Mouse (Mus musculus) midbrain, embryonic 13.5 days (tissue): Measurements from ENCODE around the gene Aplp2. TPM values are rescaled to one million over a fixed set of nuclear protein-coding genes. Genes with fewer than 3 reads are reported as not detected.

Experiments used
- ATAC-seq: fragments of 200-750 bp; cut with Nextera tagmentation; 2 replicates; pipeline ENCODE4 v1.8.0; 2017; ENCODE audit warnings: mild to moderate bottlenecking, moderate TSS enrichment, moderate library complexity
- H3K27ac ChIP-seq: fragments of 300-500 bp; sonication (generic); 2 replicates; pipeline ENCODE4 v1.5.1; 2015; ENCODE audit warnings: inconsistent platforms, mild to moderate bottlenecking, moderate library complexity
- H3K27me3 ChIP-seq: fragments of 300-500 bp; sonication (generic); 2 replicates; pipeline ENCODE4 v1.6.1; 2015; ENCODE audit warnings: mild to moderate bottlenecking, inconsistent platforms
- H3K36me3 ChIP-seq: fragments of 300-500 bp; sonication (generic); 2 replicates; pipeline ENCODE4 v1.6.1; 2015; ENCODE audit warnings: mild to moderate bottlenecking, inconsistent platforms
- H3K4me1 ChIP-seq: fragments of 300-500 bp; sonication (generic); replicated peaks from 2 replicates; pipeline ENCODE4 v1.6.1; 2015; ENCODE audit warnings: inconsistent platforms
- H3K4me2 ChIP-seq: fragments of 300-500 bp; sonication (generic); replicated peaks from 2 replicates; pipeline ENCODE4 v1.6.1; 2015; ENCODE audit warnings: moderate library complexity, mild to moderate bottlenecking, inconsistent platforms
- H3K4me3 ChIP-seq: fragments of 300-500 bp; sonication (generic); replicated peaks from 2 replicates; pipeline ENCODE4 v1.5.1; 2015; ENCODE audit warnings: mild to moderate bottlenecking, inconsistent platforms
- H3K9ac ChIP-seq: fragments of 300-500 bp; sonication (generic); replicated peaks from 2 replicates; pipeline ENCODE4 v1.6.1; 2015; ENCODE audit warnings: mild to moderate bottlenecking, inconsistent platforms
- H3K9me3 ChIP-seq: fragments of 300-500 bp; sonication (generic); 2 replicates; pipeline ENCODE4 v1.6.1; 2016; ENCODE audit warnings: mild to moderate bottlenecking, inconsistent platforms
- WGBS: fragments of 180-500 bp; shearing (Covaris S2); methylation state at CpG from one replicate; pipeline ENCODE4 v1.1.7; 2015; 5-methylcytosine and 5-hydroxymethylcytosine counted together
- polyA plus RNA-seq: library from polyadenylated mRNA; unstranded; fragments of >200 nt; fragmentation: Nextera tagmentation; extraction: Ambion mirVana; gene quantifications from 2 replicates; pipeline ENCODE4 v1.2.1, GENCODE M21; 2015

Aplp2 gene
- polyA plus RNA-seq, 1 experiment from 2014 or later = 270 TPM

DNA sequence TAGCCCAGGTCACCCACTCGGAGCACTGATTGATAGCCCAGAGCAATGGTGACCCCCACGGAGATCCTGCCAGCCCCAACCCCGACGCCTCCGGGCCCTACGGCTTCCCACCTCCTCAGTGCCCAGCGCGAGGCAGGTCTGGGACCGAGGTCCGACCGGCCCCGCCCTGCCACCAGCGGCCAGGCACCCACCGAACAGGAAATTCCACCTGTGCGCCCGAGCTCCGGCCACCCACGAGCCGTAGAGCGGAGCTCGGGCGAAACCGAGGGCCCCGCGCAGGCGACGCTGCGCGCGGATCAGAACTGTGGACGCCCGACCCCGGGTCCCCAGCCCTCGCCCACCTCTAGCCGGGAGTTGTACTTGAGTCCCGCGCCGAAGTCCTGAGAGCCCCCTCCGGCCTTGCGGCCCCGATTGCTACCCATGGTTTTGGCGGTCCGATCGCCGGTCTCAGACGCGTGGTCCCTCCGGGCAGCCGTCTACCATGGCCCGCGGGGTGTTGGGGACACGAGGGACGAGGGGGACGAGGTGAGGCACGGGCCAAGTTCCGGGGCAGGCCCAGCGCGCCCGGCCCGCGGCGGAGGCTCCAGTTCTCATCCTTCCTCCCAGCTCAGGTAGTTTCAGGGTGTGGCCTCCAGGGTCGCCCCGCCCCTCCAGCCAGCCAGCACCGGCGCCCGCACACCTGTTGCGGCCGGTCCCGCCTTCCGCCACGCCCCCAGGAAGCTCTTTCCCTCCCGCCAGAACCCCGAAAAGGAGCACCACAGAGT, 80.2 kb downstream of the Aplp2 start, which contains the start of gene St14:
TSS of gene St14 (minus strand) at position 649 of the 764 bp plus-strand sequence.
- H3K9ac ChIP-seq = peak within 1 kb of the TSS; percentile 45
- H3K4me3 ChIP-seq = peak within 1 kb of the TSS; percentile 45
- peak; percentile 57 for ATAC-seq
- no peaks in the 10 kb centered on the region for H3K36me3 ChIP-seq
- no peak within 1 kb of the TSS for H3K27ac ChIP-seq
- 1% methylated on average over 70 of the region's 74 CpGs for WGBS
- H3K27me3 ChIP-seq = peaks cover 70% of the 10 kb centered on the region
- H3K9me3 ChIP-seq = no peaks in the 10 kb centered on the region
- H3K4me2 ChIP-seq = peak within 1 kb of the TSS; percentile 84
- peaks cover 16% of the 10 kb centered on the region for H3K4me1 ChIP-seq

DNA sequence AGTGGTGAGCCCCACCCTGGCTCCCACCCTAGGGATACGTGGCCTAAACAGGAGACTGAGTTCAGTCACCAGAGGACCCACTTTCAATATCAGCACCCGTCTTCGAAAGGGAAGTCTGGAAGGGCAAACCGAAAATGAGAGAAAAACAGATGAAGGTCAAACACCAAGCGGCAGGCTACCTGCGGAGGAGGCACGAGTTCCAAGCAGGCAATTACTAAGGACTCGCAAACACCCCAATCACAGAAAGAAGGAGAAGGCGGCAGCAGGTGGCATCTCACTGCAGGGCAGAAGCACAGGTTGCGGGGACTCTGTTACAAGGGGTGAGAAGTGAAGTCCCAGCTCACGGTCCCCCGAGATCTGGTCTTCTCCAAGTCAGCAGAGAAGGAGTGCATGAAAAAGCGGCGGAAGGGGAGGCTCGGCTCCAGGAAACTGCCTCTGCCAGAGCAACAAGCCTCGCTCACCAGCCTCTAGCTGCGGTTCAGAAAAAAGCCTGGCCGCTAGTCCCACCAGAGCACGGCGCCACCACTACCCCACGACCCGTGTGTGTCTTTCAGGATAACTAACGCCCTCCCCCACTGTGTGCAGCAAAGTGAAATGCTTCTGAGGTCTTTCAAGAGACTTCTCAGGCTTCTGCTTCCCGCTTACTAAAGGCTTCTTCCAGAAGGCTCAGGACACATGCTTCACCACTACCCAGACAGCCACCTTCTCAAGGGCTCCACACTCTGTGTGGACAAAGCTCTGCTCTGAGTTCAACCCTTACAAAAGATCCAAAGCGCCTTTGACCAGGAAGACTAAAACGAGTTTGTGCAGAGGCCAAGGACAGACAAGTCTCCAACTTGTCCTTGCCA, 81.0 kb downstream of the Aplp2 start:
- WGBS = 15% methylated on average over 26 of the region's 26 CpGs
- no peaks in the 10 kb centered on the region for H3K9me3 ChIP-seq
- H3K4me2 ChIP-seq = peak overlapping the region; percentile 84
- H3K4me1 ChIP-seq = peaks cover 16% of the 10 kb centered on the region
- H3K27ac ChIP-seq = no peak overlapping the region
- H3K4me3 ChIP-seq = peak overlapping the region; percentile 45
- peaks cover 70% of the 10 kb centered on the region for H3K27me3 ChIP-seq
- H3K9ac ChIP-seq = peak overlapping the region; percentile 45
- ATAC-seq = peak; percentile 13; the same call in 1 of the 2 replicates
- no peaks in the 10 kb centered on the region for H3K36me3 ChIP-seq

DNA sequence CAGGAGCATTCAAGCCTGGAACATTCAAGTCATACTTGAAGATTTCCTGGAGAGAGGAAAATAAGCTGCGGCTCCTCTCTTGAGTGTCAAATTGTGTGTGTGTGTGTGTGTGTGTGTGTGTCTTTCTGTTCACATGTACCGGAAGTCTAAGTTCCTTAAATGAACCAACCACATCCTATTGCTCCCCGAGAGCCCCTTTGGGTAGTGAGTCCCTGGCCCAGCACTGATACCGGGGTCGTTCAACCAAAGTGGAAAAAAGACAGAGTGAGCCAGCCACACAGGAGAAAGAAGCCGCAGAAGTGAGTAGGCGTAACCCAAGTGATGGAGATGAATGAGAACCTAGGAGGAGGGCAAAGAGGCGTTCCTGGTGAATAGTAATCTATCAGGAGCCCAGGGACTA, 81.7 kb downstream of the Aplp2 start:
- no peak overlapping the region for H3K9ac ChIP-seq
- no peaks in the 10 kb centered on the region for H3K36me3 ChIP-seq
- H3K4me1 ChIP-seq = peaks cover 16% of the 10 kb centered on the region
- WGBS = 77% methylated on average over 8 of the region's 8 CpGs
- no peak overlapping the region for H3K4me3 ChIP-seq
- no peak for ATAC-seq
- peaks cover 67% of the 10 kb centered on the region for H3K27me3 ChIP-seq
- H3K4me2 ChIP-seq = no peak overlapping the region
- no peak overlapping the region for H3K27ac ChIP-seq
- H3K9me3 ChIP-seq = no peaks in the 10 kb centered on the region

DNA sequence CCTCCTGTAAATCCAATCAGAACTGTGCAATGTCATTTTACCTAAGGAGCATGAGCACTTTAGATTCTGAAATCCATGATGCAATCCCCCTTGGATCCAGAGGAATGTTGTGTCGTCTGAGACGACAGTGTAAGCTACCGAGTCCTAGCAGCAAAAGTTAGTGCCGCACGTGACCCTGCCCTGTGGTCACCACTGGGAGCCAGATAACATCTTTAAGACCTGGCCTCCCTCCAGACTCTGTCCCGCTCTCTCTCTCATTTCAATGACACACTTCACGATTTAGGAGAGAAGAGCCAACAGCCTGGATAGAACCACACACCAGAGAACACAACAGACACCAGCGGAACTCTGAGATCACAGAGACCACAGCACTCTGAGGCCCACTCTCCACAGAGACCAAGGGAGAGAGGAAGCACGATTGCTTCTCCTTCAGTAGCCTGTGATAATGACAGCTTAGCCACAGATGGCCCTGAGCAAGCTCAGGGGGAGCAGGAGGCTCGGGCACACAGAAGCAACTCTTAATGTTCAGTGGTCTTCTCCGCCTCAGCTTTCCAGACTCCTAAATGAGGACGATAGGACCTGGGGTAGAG, 83.6 kb downstream of the Aplp2 start:
- Histone ChIP-seq H3K4me3 (no peak overlapping the region), H3K27me3 (peaks cover 48% of the 10 kb centered on the region), H3K27ac (no peak overlapping the region), H3K36me3 (no peaks in the 10 kb centered on the region), H3K9me3 (no peaks in the 10 kb centered on the region), H3K9ac (no peak overlapping the region), H3K4me2 (no peak overlapping the region), H3K4me1 (peaks cover 16% of the 10 kb centered on the region)
- ATAC-seq = no peak
- WGBS = 90% methylated on average over 12 of the region's 12 CpGs

DNA sequence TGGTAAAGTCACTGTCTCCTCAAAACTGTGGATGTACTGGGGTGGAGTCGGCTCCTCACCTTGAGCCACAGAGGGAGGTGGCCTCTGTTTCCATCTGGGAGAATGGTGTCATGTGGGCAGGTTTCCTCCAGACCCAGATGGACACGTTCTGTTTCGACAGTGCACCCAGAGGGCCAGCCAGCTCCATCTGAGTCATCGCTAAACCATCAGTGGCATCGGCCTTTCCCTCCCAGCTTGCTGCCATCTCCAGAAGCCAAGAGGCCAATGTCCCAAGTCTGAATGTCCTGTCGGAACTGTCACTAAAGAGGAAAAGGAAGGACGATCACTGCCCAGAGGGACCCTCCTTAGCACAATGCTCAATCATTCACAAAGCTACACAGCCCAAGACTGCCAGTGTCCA, 85.5 kb downstream of the Aplp2 start:
- Histone ChIP-seq H3K27me3 (peaks cover 29% of the 10 kb centered on the region), H3K36me3 (no peaks in the 10 kb centered on the region), H3K4me3 (no peak overlapping the region), H3K4me1 (peaks cover 13% of the 10 kb centered on the region), H3K9ac (no peak overlapping the region), H3K27ac (no peak overlapping the region), H3K4me2 (no peak overlapping the region), H3K9me3 (no peaks in the 10 kb centered on the region)
- WGBS = 88% methylated on average over 7 of the region's 7 CpGs
- ATAC-seq = no peak

DNA sequence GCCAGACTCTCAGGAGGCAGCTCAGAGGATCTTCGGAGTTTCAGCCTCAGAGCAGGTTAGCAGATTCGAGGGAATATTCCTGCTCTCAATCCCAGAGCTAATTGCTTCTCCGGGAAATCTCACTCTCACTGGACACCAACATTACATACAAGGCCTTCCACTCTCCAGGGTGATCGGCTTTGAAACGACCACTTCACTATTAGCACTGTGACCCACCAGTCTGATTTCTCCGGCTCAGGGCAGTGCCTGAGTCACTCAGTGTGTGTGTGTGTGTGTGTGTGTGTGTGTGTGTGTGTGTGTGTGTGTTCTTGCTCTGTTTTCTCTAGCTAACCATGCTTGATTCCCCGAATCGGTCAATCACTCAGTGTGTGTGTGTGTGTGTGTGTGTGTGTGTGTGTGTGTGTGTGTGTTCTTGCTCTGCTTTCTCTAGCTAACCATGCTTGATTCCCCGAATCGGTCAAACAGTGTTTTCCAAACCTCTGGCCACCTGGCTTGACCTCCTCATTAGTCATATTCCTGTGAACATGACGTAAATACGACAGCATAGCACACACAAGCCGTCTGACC, 89.1 kb downstream of the Aplp2 start:
- H3K27ac ChIP-seq = no peak overlapping the region
- no peak overlapping the region for H3K4me3 ChIP-seq
- 63% methylated on average over 13 of the region's 13 CpGs for WGBS
- no peaks in the 10 kb centered on the region for H3K27me3 ChIP-seq
- no peak for ATAC-seq
- H3K9ac ChIP-seq = no peak overlapping the region
- H3K9me3 ChIP-seq = no peaks in the 10 kb centered on the region
- H3K36me3 ChIP-seq = no peaks in the 10 kb centered on the region
- no peak overlapping the region for H3K4me2 ChIP-seq
- H3K4me1 ChIP-seq = peaks cover 5% of the 10 kb centered on the region; the same call in 1 of the 2 replicates

DNA sequence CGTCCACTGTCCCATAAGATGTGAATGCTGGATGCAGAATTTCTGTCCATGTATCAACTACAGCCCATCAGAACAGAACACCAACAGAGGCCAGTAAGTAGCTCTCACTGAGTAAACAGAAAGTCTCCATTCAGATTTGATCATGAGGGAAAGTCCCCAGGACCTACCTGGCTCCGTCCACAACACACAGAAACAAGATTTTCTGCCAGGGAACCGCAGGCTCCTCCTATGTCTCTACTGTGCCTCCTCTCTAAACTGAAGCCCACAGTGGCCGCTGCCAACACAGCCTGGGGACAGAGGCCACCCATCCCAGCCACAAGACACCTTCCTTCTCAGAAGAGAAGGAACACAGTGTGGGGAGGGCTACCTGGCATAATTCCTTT, 91.1 kb downstream of the Aplp2 start:
- H3K27ac ChIP-seq = no peak overlapping the region
- H3K9me3 ChIP-seq = no peaks in the 10 kb centered on the region
- 79% methylated on average over 4 of the region's 4 CpGs for WGBS
- no peak overlapping the region for H3K4me2 ChIP-seq
- no peak overlapping the region for H3K9ac ChIP-seq
- H3K36me3 ChIP-seq = no peaks in the 10 kb centered on the region
- H3K27me3 ChIP-seq = no peaks in the 10 kb centered on the region
- no peak for ATAC-seq
- peaks cover 5% of the 10 kb centered on the region; the same call in 1 of the 2 replicates for H3K4me1 ChIP-seq
- H3K4me3 ChIP-seq = no peak overlapping the region

DNA sequence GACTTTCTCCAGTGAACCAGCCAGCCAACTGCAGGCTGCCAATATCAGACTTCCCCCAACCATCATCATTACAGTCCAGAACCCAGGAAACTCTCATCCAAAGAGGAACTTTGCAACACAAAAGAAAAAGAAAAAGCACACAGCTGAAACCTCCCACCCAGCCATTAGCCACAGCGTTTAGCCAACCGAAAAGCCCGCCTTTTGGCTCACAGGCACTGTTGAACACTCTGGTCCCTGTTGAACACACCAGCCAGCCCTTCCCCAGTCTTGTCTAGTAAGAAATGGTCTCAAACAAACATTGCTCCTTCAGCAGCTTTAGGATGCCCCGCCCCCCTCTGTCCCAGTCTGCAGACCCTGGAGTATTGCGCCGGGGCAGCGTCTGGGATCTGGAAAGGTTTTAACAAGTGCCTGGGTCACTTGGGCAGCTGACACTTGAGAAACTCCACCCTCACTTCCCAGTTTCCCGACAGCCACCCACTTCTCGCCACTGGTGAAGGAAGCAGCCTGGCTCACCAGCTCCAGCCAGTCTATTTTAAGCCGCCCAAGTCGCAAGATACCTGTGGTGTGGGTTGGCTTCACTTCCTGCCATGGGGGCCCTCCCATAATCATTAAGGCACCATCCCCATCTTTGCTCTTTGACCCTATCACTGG, 91.6 kb downstream of the Aplp2 start:
- Histone ChIP-seq H3K27ac (no peak overlapping the region), H3K9me3 (no peaks in the 10 kb centered on the region), H3K9ac (no peak overlapping the region), H3K4me3 (no peak overlapping the region), H3K4me1 (peaks cover 5% of the 10 kb centered on the region; the same call in 1 of the 2 replicates), H3K4me2 (no peak overlapping the region), H3K36me3 (no peaks in the 10 kb centered on the region), H3K27me3 (no peaks in the 10 kb centered on the region)
- ATAC-seq = no peak
- WGBS = 71% methylated on average over 11 of the region's 11 CpGs

DNA sequence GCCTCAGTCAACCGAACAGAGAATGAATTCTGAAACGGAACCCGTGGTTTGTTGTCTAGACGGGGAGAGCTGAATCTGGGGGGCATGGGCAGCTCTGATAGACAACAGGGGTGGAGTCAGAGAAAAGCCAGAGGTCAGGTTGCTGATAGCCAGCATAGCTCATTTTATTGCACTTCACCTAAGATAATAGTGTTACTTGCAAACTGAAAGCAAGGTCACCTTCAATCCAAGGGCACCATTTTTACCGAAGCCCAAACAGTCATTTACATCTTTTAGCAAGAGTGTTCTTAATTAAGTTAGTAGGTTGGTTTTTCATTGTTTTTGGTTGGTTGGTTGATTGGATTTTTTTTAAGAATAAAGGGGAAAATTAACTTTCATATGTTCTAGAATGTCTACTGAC, 92.2 kb downstream of the Aplp2 start:
- no peaks in the 10 kb centered on the region for H3K36me3 ChIP-seq
- no peak overlapping the region for H3K4me3 ChIP-seq
- H3K27ac ChIP-seq = no peak overlapping the region
- peaks cover 5% of the 10 kb centered on the region; the same call in 1 of the 2 replicates for H3K4me1 ChIP-seq
- H3K9me3 ChIP-seq = no peaks in the 10 kb centered on the region
- WGBS = 77% methylated on average over 5 of the region's 5 CpGs
- H3K9ac ChIP-seq = no peak overlapping the region
- ATAC-seq = no peak
- H3K27me3 ChIP-seq = no peaks in the 10 kb centered on the region
- no peak overlapping the region for H3K4me2 ChIP-seq

DNA sequence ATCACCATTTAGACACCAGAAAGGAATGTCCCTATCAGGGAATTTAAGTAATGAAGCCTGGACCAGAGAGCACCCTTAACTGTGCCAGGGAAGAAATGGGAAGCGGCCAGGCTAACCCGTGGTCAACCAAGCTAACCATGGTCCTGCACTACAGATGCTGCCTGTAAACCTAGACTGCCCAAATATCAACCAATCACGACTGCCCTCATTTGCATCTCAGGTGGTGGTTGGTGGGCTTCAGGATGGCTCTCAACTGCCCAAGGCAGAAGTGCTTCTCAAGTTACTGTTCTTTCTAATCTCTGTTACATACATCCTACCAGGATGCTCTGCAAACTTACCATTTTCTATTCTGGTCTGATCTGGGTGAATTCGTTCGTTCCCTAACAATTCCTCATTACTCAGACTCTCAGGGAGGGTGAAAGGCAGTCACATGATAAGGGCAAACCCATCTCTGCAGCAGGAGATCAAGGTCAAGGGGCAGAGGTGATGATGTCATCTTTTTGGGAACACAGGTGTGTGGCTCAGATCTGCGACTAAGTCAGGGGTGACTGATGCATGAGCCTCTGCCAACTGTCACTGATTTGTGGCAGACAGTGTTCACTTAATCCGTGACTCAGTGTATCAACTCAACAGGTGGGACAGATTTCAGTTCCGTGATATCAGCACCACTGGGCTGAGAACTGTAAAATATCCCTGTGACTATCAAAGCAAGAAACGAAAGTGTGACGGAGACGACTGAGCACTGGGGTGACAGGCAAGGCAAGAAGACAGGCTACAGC, 92.9 kb downstream of the Aplp2 start:
- Histone ChIP-seq H3K9ac (no peak overlapping the region), H3K4me1 (peaks cover 5% of the 10 kb centered on the region; the same call in 1 of the 2 replicates), H3K27me3 (no peaks in the 10 kb centered on the region), H3K4me2 (no peak overlapping the region), H3K27ac (no peak overlapping the region), H3K36me3 (no peaks in the 10 kb centered on the region), H3K9me3 (no peaks in the 10 kb centered on the region), H3K4me3 (no peak overlapping the region)
- ATAC-seq = no peak
- WGBS = 44% methylated on average over 11 of the region's 11 CpGs

DNA sequence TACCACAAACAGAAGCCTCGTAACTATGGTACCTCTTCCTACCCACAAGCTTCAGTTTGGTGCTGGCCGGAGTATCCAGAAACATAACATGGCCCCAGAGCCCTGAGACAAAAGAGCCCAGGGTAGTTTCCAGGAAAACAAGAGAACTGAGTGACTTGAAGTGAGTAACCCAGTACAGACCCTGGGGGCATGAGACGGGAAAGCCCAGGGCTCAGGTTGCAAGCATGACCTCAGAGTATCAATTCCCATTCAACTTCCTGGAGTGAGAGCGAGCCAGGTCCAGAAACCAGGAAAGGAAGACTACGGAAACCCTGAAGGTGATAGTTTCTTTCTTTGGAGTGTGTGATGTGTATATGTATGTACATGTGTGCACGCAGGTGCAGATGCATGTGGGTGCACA, 94.1 kb downstream of the Aplp2 start:
- Histone ChIP-seq H3K27ac (no peak overlapping the region), H3K4me1 (peaks cover 5% of the 10 kb centered on the region; the same call in 1 of the 2 replicates), H3K9ac (no peak overlapping the region), H3K9me3 (no peaks in the 10 kb centered on the region), H3K4me3 (no peak overlapping the region), H3K36me3 (no peaks in the 10 kb centered on the region), H3K27me3 (no peaks in the 10 kb centered on the region), H3K4me2 (no peak overlapping the region)
- 87% methylated on average over 6 of the region's 6 CpGs for WGBS
- ATAC-seq = no peak
